Mouse (Mus musculus) heart, postnatal 0 days (tissue): ENCODE data around the gene Tmem151b.

Source experiments
- CTCF ChIP-seq: IDR thresholded peaks from 2 replicates; pipeline ENCODE4 v1.5.1; 2016; ENCODE audit warnings: antibody characterized with exemption, control low read depth, low read depth
- EP300 ChIP-seq: IDR thresholded peaks from 2 replicates; pipeline ENCODE4 v1.6.1; 2016; ENCODE audit warnings: antibody characterized with exemption, low read depth

DNA sequence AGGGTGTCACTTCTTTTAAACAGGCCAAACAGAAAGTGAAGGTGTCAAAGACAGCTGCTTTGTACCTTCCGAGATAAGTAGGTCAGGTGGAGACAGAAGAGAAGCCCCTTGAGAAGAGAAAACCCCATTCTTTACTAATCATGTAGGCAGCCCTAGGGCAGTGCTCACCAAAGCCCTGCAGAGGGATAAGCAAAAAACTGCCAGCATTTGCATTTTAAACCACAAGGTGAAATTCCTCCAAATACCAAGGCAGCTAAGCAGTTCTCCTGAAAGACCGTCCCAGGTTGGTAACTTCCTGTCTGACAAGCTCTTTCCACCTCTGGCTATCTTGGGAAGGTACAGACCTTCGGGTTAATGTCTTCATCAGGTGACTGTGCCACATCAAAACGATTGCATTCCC lies 47.2 kb downstream of the Tmem151b start:
- no peak for TF ChIP-seq CTCF
- TF ChIP-seq EP300, result no peak
